Mouse (Mus musculus) cerebellum, adult 2 months (tissue): ENCODE measurements around the gene Taok3.

Source experiments
- CTCF ChIP-seq: fragments of 200-500 bp; IDR thresholded peaks from 2 replicates; pipeline ENCODE4 v1.5.1; 2011; ENCODE audit warnings: low read depth, mild to moderate bottlenecking, control low read depth, low read length, moderate library complexity, borderline replicate concordance; ENCODE audit not compliant: insufficient read depth
- POLR2A ChIP-seq: fragments of 200-500 bp; IDR thresholded peaks from 2 replicates; pipeline ENCODE4 v1.6.1; 2011; ENCODE audit warnings: low read length, control low read depth, borderline replicate concordance; ENCODE audit not compliant: insufficient read depth

DNA sequence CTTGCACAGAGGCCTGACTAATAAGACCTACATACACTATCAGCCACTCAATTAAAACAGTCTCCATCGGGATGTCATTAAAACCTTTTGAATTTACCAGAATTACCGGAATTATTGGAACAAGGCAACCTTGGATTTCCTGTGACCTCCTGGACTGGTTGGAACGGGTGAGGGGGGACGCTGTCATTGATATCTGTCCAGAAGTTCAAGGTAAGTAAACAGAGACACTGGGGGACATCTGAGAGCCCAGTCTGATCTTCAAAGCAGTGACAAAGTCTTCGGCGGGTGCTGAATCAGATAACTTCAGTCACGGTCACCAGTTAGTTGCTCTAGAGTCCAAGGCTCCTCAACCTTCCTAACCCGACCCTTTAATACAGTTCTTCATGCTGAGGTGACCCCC is 175.1 kb downstream of the Taok3 start:
- TF ChIP-seq CTCF (no peak), POLR2A (no peak)
